Mouse (Mus musculus) intestine, embryonic 15.5 days (tissue): ENCODE results near the gene Gm10591. TPM values are rescaled to one million over a fixed set of nuclear protein-coding genes. Genes with fewer than 3 reads are reported as not detected.
"Not testable (repeated sequence)": the region's sequence is repeated elsewhere in the genome, so short reads cannot be mapped to it uniquely, and the experiment has no call there.

Experiments used
- ATAC-seq: fragments of 200-750 bp; cut with Nextera tagmentation; 2 replicates; pipeline ENCODE4 v1.8.0; 2017; ENCODE audit warnings: moderate TSS enrichment, moderate library complexity
- H3K27ac ChIP-seq: fragments of 300-500 bp; sonication (generic); 2 replicates; pipeline ENCODE4 v1.5.1; 2015; ENCODE audit warnings: mild to moderate bottlenecking, inconsistent platforms
- H3K27me3 ChIP-seq: fragments of 300-500 bp; sonication (generic); replicated peaks from 2 replicates; pipeline ENCODE4 v1.6.1; 2015; ENCODE audit warnings: inconsistent platforms
- H3K36me3 ChIP-seq: fragments of 300-500 bp; sonication (generic); 2 replicates; pipeline ENCODE4 v1.6.1; 2015; ENCODE audit warnings: inconsistent platforms
- H3K4me1 ChIP-seq: fragments of 300-500 bp; sonication (generic); replicated peaks from 2 replicates; pipeline ENCODE4 v1.6.1; 2015; ENCODE audit warnings: inconsistent platforms
- H3K4me2 ChIP-seq: fragments of 300-500 bp; sonication (generic); replicated peaks from 2 replicates; pipeline ENCODE4 v1.6.1; 2015; ENCODE audit warnings: mild to moderate bottlenecking, inconsistent platforms
- H3K4me3 ChIP-seq: fragments of 300-500 bp; sonication (generic); replicated peaks from 2 replicates; pipeline ENCODE4 v1.5.1; 2015; ENCODE audit warnings: inconsistent platforms
- H3K9ac ChIP-seq: fragments of 300-500 bp; sonication (generic); 2 replicates; pipeline ENCODE4 v1.6.1; 2015; ENCODE audit warnings: inconsistent platforms
- H3K9me3 ChIP-seq: fragments of 300-500 bp; sonication (generic); 2 replicates; pipeline ENCODE4 v1.6.1; 2016; ENCODE audit warnings: inconsistent platforms
- WGBS: fragments of 180-500 bp; shearing (Covaris S2); methylation state at CpG from one replicate; pipeline ENCODE4 v1.1.7; 2015; 5-methylcytosine and 5-hydroxymethylcytosine counted together
- polyA plus RNA-seq: library from polyadenylated mRNA; unstranded; fragments of >200 nt; fragmentation: Nextera tagmentation; extraction: Ambion mirVana; gene quantifications from 2 replicates; pipeline ENCODE4 v1.2.1, GENCODE M21; 2015

Gm10591 gene
- polyA plus RNA-seq = not detected in 2 replicates

GRCm38 (mm10) chr4:42611895-42612294 lies at the start of gene Gm10591:
Gene Gm10591, plus strand, starts transcription at chr4:42612195.
- H3K9ac ChIP-seq, H3K4me2 ChIP-seq, H3K4me1 ChIP-seq, ATAC-seq, H3K36me3 ChIP-seq, H3K4me3 ChIP-seq, H3K27me3 ChIP-seq, H3K27ac ChIP-seq, H3K9me3 ChIP-seq: not testable (repeated sequence)
- WGBS = no CpG with 5 or more reads among the region's 5 CpGs

GRCm38 (mm10) chr4:42629419-42629818 lies 17.4 kb downstream of the Gm10591 start, which contains the start of gene Gm2564:
Gene Gm2564, plus strand, starts transcription at chr4:42629719.
- not testable (repeated sequence) for H3K4me1 ChIP-seq, H3K36me3 ChIP-seq, H3K27me3 ChIP-seq, H3K27ac ChIP-seq, ATAC-seq, H3K9ac ChIP-seq, H3K4me3 ChIP-seq, H3K9me3 ChIP-seq, H3K4me2 ChIP-seq
- WGBS = no CpG with 5 or more reads among the region's 8 CpGs

- H3K4me2 ChIP-seq, ATAC-seq, H3K4me1 ChIP-seq: not testable (repeated sequence)
Observed at GRCm38 (mm10) chr4:42654951-42655350, 43.0 kb downstream of the Gm10591 start, which contains the start of gene Ccl27b. Gene Ccl27b, plus strand, starts transcription at chr4:42655251.

GRCm38 (mm10) chr4:42661793-42662192 lies 49.8 kb downstream of the Gm10591 start, which contains the start of gene Il11ra2:
Gene Il11ra2, minus strand, starts transcription at chr4:42661893.
- H3K4me1 ChIP-seq, H3K27me3 ChIP-seq, H3K36me3 ChIP-seq, H3K4me2 ChIP-seq, H3K4me3 ChIP-seq, ATAC-seq, H3K27ac ChIP-seq, H3K9me3 ChIP-seq, H3K9ac ChIP-seq: not testable (repeated sequence)
- no CpG with 5 or more reads among the region's 3 CpGs for WGBS

More at GRCm38 (mm10) chr4:42654951-42655350, 43.0 kb downstream of the Gm10591 start, which contains the start of gene Ccl27b:
- not testable (repeated sequence) for H3K27me3 ChIP-seq, H3K36me3 ChIP-seq, H3K9ac ChIP-seq, H3K27ac ChIP-seq, H3K9me3 ChIP-seq, H3K4me3 ChIP-seq
- WGBS = no CpG with 5 or more reads among the region's 9 CpGs

Other genes with a start within 250 kb of the Gm10591 start
- gene Gm21586, start 172.8 kb upstream of the Gm10591 start, polyA plus RNA-seq = not detected in 2 replicates
- gene Gm2163, start 145.4 kb upstream of the Gm10591 start, polyA plus RNA-seq = not detected in 2 replicates
- not detected in 2 replicates for gene Fam205a2, start 84.0 kb upstream of the Gm10591 start, polyA plus RNA-seq
- 0.58 TPM in 1 of 2 replicates, not detected in the other for gene Gm2564, start 17.5 kb downstream of the Gm10591 start, polyA plus RNA-seq
- not detected in 2 replicates for gene Ccl27b, start 43.1 kb downstream of the Gm10591 start, polyA plus RNA-seq
- not detected in 2 replicates for gene Il11ra2, start 49.7 kb downstream of the Gm10591 start, polyA plus RNA-seq
- 0.30 TPM in 1 of 2 replicates, not detected in the other for gene 4930578G10Rik, start 123.3 kb downstream of the Gm10591 start, polyA plus RNA-seq
- gene Ccl19, start 144.4 kb downstream of the Gm10591 start, polyA plus RNA-seq = not detected in 2 replicates
- gene Ccl21a, start 161.8 kb downstream of the Gm10591 start, polyA plus RNA-seq = 85.7 and 88.1 TPM in 2 replicates
- not detected in 2 replicates for gene Fam205a1, start 241.7 kb downstream of the Gm10591 start, polyA plus RNA-seq
- gene Gm12394, start 244.6 kb downstream of the Gm10591 start, polyA plus RNA-seq = 0.09 and 0.10 TPM in 2 replicates